Mouse (Mus musculus): ENCODE measurements around the gene Entpd6.

- TF ChIP-seq POLR2A (IDR thresholded peaks at IDR 0.05; ENCODE audit: control insufficient read depth, low read depth, low read length) (no peak), CTCF (IDR thresholded peaks at IDR 0.05; ENCODE audit: control insufficient read depth, insufficient read depth, insufficient replicate concordance, low read depth, low read length) (no peak)
Observed at GRCm38 (mm10) chr2:150808381-150808780, 59.5 kb downstream of the Entpd6 start.

All from testis, adult 2 months (tissue).